Mouse (Mus musculus) olfactory bulb, adult 2 months (tissue): ENCODE measurements around the gene Mia3.
"Not testable (repeated sequence)": the region's sequence is repeated elsewhere in the genome, so short reads cannot be mapped to it uniquely, and the experiment has no call there.

Experiments
- CTCF ChIP-seq: fragments of 200-500 bp; IDR thresholded peaks from 2 replicates; pipeline ENCODE4 v1.5.1; 2012; ENCODE audit warnings: low read depth, mild to moderate bottlenecking, low read length, moderate library complexity; ENCODE audit not compliant: insufficient read depth
- POLR2A ChIP-seq: fragments of 200-500 bp; IDR thresholded peaks from 2 replicates; pipeline ENCODE4 v1.6.1; 2012; ENCODE audit warnings: mild to moderate bottlenecking, low read depth, low read length, moderate library complexity; ENCODE audit not compliant: insufficient read depth

GRCm38 (mm10) chr1:183309601-183310000 lies 59.8 kb downstream of the Mia3 start:
- TF ChIP-seq POLR2A, CTCF: not testable (repeated sequence)
